Mouse (Mus musculus) testis, adult 2 months (tissue): Measurements from ENCODE around the gene Ankfn1. TPM values are rescaled to one million over a fixed set of nuclear protein-coding genes. Genes with fewer than 3 reads are reported as not detected.

ENCODE experiments used
- H3K27ac ChIP-seq: fragments of 200-500 bp; 2 replicates; pipeline ENCODE4 v1.5.1; 2012; ENCODE audit warnings: low read depth, low read length; ENCODE audit not compliant: control insufficient read depth, insufficient read depth
- H3K27me3 ChIP-seq: fragments of 200-500 bp; 2 replicates; pipeline ENCODE4 v1.6.1; 2012; ENCODE audit warnings: mild to moderate bottlenecking, low read length, moderate library complexity; ENCODE audit not compliant: control insufficient read depth, insufficient read depth
- H3K36me3 ChIP-seq: fragments of 200-500 bp; 2 replicates; pipeline ENCODE4 v1.6.1; 2012; ENCODE audit warnings: mild to moderate bottlenecking, low read length; ENCODE audit not compliant: control insufficient read depth, insufficient read depth
- H3K4me1 ChIP-seq: fragments of 200-500 bp; 2 replicates; pipeline ENCODE4 v1.6.1; 2012; ENCODE audit warnings: low read length; ENCODE audit not compliant: control insufficient read depth, insufficient read depth
- H3K4me3 ChIP-seq: fragments of 200-500 bp; 2 replicates; pipeline ENCODE4 v1.5.1; 2012; ENCODE audit warnings: low read depth, mild to moderate bottlenecking, low read length, moderate library complexity, mixed read lengths; ENCODE audit not compliant: control insufficient read depth
- CTCF ChIP-seq: fragments of 200-500 bp; IDR thresholded peaks from 2 replicates; pipeline ENCODE4 v1.5.1; 2012; ENCODE audit warnings: low read depth, mild to moderate bottlenecking, inconsistent platforms, low read length, moderate library complexity; ENCODE audit not compliant: control insufficient read depth, insufficient read depth, insufficient replicate concordance
- POLR2A ChIP-seq: fragments of 200-500 bp; IDR thresholded peaks from 2 replicates; pipeline ENCODE4 v1.6.1; 2012; ENCODE audit warnings: low read depth, mild to moderate bottlenecking, inconsistent platforms, low read length, moderate library complexity; ENCODE audit not compliant: control insufficient read depth
- polyA plus RNA-seq: library from polyadenylated mRNA; depleted of rRNA; stranded (reverse); fragments of >200 nt; gene quantifications from 2 replicates; pipeline ENCODE4 v1.2.3, GENCODE M21; 2012

The Ankfn1 gene
- polyA plus RNA-seq, 1 experiment, result 6.6 TPM

GRCm38 (mm10) chr11:89481084-89481483 is 296.4 kb downstream of the Ankfn1 start:
- H3K27me3 ChIP-seq, result no peaks in the 10 kb centered on the region
- no peak overlapping the region for H3K4me3 ChIP-seq
- H3K4me1 ChIP-seq, result no peaks in the 10 kb centered on the region
- TF ChIP-seq CTCF (no peak), POLR2A (no peak)
- H3K27ac ChIP-seq, result no peak overlapping the region
- H3K36me3 ChIP-seq, result no peaks in the 10 kb centered on the region

GRCm38 (mm10) chr11:89476927-89477326 is 300.5 kb downstream of the Ankfn1 start:
- Histone ChIP-seq H3K36me3 (no peaks in the 10 kb centered on the region), H3K27me3 (no peaks in the 10 kb centered on the region), H3K4me1 (no peaks in the 10 kb centered on the region), H3K27ac (no peak overlapping the region), H3K4me3 (no peak overlapping the region)
- TF ChIP-seq CTCF (no peak), POLR2A (no peak)

GRCm38 (mm10) chr11:89476047-89476446 is 301.4 kb downstream of the Ankfn1 start:
- Histone ChIP-seq H3K27ac (no peak overlapping the region), H3K4me3 (no peak overlapping the region), H3K4me1 (no peaks in the 10 kb centered on the region), H3K36me3 (no peaks in the 10 kb centered on the region), H3K27me3 (no peaks in the 10 kb centered on the region)
- TF ChIP-seq CTCF, result no peak
- TF ChIP-seq POLR2A, result no peak

DNA sequence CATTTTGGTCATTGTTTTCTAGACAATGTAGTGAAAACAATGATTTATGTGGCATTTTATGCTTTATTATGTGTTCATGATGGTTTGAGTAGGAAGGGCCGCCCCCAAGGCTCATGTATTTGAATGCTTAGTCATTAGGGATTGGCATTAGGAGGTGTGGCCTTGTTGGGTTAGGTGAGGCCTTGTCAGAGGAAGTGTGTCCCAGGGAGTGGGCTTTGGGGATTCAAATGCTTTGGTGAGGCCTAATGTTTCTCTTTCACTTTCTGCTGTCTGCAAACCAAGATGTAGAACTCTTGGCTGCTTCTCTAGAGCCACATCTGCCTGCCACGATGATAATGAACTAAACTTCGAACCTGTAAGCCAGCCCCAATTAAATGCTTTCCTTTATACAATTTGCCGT is 304.6 kb downstream of the Ankfn1 start:
- no peaks in the 10 kb centered on the region for H3K4me1 ChIP-seq
- no peaks in the 10 kb centered on the region for H3K36me3 ChIP-seq
- no peak overlapping the region for H3K4me3 ChIP-seq
- no peaks in the 10 kb centered on the region for H3K27me3 ChIP-seq
- TF ChIP-seq CTCF, result no peak
- no peak for TF ChIP-seq POLR2A
- H3K27ac ChIP-seq, result no peak overlapping the region

GRCm38 (mm10) chr11:89465381-89465780 is 312.1 kb downstream of the Ankfn1 start:
- Histone ChIP-seq H3K36me3 (no peaks in the 10 kb centered on the region), H3K27ac (no peak overlapping the region), H3K27me3 (no peaks in the 10 kb centered on the region), H3K4me3 (no peak overlapping the region), H3K4me1 (no peaks in the 10 kb centered on the region)
- TF ChIP-seq POLR2A (no peak), CTCF (no peak)

DNA sequence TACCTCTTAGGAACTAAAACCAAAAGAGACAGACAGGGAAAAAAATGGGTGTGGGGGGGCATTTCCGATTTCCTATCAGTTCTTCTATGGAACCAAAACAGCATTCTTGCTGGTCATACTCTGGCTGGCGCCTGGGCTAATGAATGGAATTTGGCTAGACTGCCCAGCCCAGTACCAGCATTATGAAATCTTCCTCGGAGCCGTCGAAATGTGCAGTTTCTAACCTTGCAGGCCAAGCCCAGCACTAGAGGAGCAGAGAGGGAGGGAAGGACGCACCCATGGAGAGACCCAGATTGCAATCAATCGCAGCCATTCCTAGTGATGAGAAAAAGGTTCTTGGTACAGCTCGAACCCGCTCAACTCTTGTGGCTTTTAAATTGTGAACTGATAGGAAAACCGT is 315.2 kb downstream of the Ankfn1 start:
- H3K4me1 ChIP-seq, result no peaks in the 10 kb centered on the region
- H3K4me3 ChIP-seq, result no peak overlapping the region

DNA sequence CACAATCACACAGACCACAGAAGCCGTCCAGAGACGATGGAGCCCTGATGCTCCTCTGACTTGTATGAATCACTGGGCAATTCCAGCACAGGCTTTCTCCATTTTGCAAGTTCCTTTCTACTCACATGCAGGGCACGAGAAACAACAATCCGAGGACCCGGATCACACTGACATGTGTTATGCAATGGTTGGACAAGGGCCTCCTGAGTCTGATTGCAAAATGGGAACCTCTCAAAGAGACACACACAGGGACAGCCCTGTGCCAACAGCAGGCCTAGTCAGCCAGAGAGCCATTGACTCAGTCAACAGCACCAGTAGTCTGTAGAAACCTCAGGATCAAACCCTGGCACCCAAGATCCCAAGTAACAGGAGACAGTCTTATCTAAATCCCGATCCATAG is 318.0 kb downstream of the Ankfn1 start:
- TF ChIP-seq POLR2A (no peak), CTCF (no peak)
- H3K27me3 ChIP-seq, result no peaks in the 10 kb centered on the region
- no peaks in the 10 kb centered on the region for H3K4me1 ChIP-seq
- no peak overlapping the region for H3K27ac ChIP-seq
- no peak overlapping the region for H3K4me3 ChIP-seq
- H3K36me3 ChIP-seq, result no peaks in the 10 kb centered on the region

More for the DNA sequence above, 315.2 kb downstream of the Ankfn1 start:
- Histone ChIP-seq H3K27me3 (no peaks in the 10 kb centered on the region), H3K36me3 (no peaks in the 10 kb centered on the region), H3K27ac (no peak overlapping the region)
- TF ChIP-seq CTCF (no peak), POLR2A (no peak)

GRCm38 (mm10) chr11:89455647-89456231 is 321.7 kb downstream of the Ankfn1 start:
- Histone ChIP-seq H3K4me3 (no peak overlapping the region), H3K27me3 (no peaks in the 10 kb centered on the region), H3K27ac (no peak overlapping the region), H3K4me1 (no peaks in the 10 kb centered on the region), H3K36me3 (no peaks in the 10 kb centered on the region)
- TF ChIP-seq POLR2A, result no peak
- TF ChIP-seq CTCF, result no peak
